Mouse (Mus musculus) hindbrain, embryonic 15.5 days (tissue): Measurements from ENCODE around the gene Mboat1. TPM values are rescaled to one million over a fixed set of nuclear protein-coding genes. Genes with fewer than 3 reads are reported as not detected.

Experiments
- ATAC-seq: fragments of 200-750 bp; cut with Nextera tagmentation; 2 replicates; pipeline ENCODE4 v1.8.0; 2017; ENCODE audit warnings: low read depth, moderate number of reproducible peaks, moderate TSS enrichment; ENCODE audit not compliant: low FRiP score
- H3K27ac ChIP-seq: fragments of 300-500 bp; sonication (generic); replicated peaks from 2 replicates; pipeline ENCODE4 v1.5.1; 2015; ENCODE audit warnings: mild to moderate bottlenecking, inconsistent platforms
- H3K27me3 ChIP-seq: fragments of 300-500 bp; sonication (generic); 2 replicates; pipeline ENCODE4 v1.6.1; 2015; ENCODE audit warnings: control low read depth, inconsistent platforms
- H3K36me3 ChIP-seq: fragments of 300-500 bp; sonication (generic); 2 replicates; pipeline ENCODE4 v1.6.1; 2015; ENCODE audit warnings: control low read depth, inconsistent platforms
- H3K4me1 ChIP-seq: fragments of 300-500 bp; sonication (generic); replicated peaks from 2 replicates; pipeline ENCODE4 v1.6.1; 2015; ENCODE audit warnings: control low read depth, inconsistent platforms
- H3K4me2 ChIP-seq: fragments of 300-500 bp; sonication (generic); 2 replicates; pipeline ENCODE4 v1.6.1; 2015; ENCODE audit warnings: moderate library complexity, mild to moderate bottlenecking, inconsistent platforms
- H3K4me3 ChIP-seq: fragments of 300-500 bp; sonication (generic); 2 replicates; pipeline ENCODE4 v1.5.1; 2015; ENCODE audit warnings: mild to moderate bottlenecking, inconsistent platforms
- H3K9ac ChIP-seq: fragments of 300-500 bp; sonication (generic); 2 replicates; pipeline ENCODE4 v1.6.1; 2015; ENCODE audit warnings: inconsistent platforms
- H3K9me3 ChIP-seq: fragments of 300-500 bp; sonication (generic); 2 replicates; pipeline ENCODE4 v1.6.1; 2016; ENCODE audit warnings: control low read depth, inconsistent platforms
- WGBS: fragments of 180-500 bp; shearing (Covaris S2); methylation state at CpG from one replicate; pipeline ENCODE4 v1.1.7; 2015; 5-methylcytosine and 5-hydroxymethylcytosine counted together
- polyA plus RNA-seq: library from polyadenylated mRNA; unstranded; fragments of >200 nt; fragmentation: Nextera tagmentation; extraction: Ambion mirVana; gene quantifications from 2 replicates; pipeline ENCODE4 v1.2.1, GENCODE M21; 2015

Mboat1 gene
- polyA plus RNA-seq, 1 experiment from 2014 or later: 2.9 TPM

DNA sequence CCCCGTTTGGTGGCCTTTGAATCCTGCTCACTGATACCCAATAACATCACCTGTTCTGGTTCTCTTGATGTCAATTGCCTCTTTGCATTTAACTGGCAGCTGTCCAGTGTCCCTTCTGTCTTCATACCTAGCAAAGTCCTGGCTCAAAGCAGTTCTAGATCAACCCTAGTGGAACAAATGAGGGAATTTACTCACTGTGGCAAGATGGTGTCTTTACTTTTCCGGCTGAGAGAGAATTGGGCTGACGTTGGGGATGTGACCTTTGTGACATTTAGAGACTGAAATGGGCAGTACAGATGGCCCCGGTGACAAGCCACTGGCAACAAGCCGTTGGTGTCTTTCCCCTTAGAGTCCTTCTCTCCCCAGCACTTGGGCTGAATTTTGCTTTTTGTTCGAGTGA lies 118.1 kb downstream of the Mboat1 start:
- Histone ChIP-seq H3K9ac (no peak overlapping the region), H3K4me2 (no peak overlapping the region), H3K27me3 (no peaks in the 10 kb centered on the region), H3K36me3 (no peaks in the 10 kb centered on the region), H3K9me3 (no peaks in the 10 kb centered on the region), H3K27ac (no peak overlapping the region), H3K4me1 (peaks cover 5% of the 10 kb centered on the region; the same call in 1 of the 2 replicates), H3K4me3 (no peak overlapping the region)
- ATAC-seq: no peak
- 57% methylated on average over 6 of the region's 6 CpGs for WGBS

DNA sequence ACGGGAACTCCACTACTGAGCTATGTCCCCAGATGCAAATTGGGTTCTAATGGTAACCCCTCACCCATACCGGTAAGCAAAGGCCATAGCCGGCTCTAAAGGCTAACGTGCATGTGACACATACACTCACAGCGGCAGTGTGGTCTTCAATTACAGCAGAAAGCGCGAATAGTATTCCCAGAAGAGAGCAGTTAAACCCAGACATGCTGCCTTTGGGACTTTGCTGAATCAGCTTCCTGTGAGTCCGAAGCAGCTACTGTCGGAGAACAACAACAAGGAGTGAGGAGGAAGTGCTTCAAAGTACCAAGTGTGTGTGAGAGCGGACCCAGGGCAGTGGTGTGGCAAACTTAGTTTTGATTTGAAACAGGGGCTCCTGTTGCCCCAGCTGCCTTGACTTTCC lies 122.5 kb downstream of the Mboat1 start:
- Histone ChIP-seq H3K9ac (no peak overlapping the region), H3K4me1 (peaks cover 3% of the 10 kb centered on the region; the same call in 1 of the 2 replicates), H3K4me2 (no peak overlapping the region), H3K9me3 (no peaks in the 10 kb centered on the region), H3K27me3 (no peaks in the 10 kb centered on the region), H3K36me3 (no peaks in the 10 kb centered on the region), H3K27ac (no peak overlapping the region), H3K4me3 (no peak overlapping the region)
- WGBS: 61% methylated on average over 10 of the region's 10 CpGs
- ATAC-seq: no peak

DNA sequence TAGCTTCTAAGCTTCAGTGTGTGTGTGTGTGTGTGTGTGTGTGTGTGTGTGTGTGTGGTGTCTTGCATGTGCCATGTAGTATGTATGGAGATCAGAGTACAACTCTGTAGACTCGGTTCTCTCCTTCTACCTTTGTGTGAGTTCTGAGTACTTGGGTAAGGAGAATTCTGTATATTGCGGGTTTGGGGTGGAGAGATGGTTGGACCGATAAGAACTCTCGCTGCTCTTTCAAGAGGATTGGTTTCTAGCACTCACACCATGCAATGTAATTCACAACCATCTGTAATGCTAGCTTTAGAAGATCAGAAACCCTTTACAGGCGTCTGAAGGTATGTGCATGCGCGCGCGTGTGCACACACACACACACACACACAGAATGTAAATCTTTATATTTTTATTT lies 123.0 kb downstream of the Mboat1 start:
- 95% methylated on average over 9 of the region's 9 CpGs for WGBS
- ATAC-seq: no peak

DNA sequence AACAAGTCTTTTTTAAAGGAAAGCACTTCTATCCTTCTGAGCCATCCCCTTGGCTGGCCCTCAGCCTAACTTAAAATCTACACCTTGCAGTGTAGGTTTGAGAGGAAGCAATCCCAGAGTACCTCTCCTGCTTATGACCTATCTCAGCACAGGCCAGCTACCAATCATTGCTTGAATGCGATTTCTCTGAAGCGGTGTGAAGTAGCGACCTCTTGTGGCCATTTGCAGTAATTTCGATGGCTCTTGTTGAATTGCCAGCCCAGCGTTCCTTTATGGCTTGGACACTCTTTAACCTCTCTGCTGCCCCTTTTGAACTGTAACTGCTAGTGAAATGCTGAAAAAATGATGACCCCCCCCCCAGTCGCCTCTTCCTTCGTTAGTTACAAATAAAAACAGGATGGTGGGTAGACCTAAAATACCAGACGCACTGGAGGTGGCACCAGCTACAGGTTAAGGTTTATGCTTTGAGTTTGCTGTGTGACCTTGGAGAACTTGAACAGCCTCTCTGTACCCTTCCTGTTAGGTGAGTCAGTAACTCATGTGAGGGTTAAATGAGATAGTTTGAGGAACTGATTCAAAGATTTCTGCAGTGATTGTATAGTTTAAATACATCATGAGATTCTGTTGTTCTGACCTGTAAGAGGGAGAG lies 123.7 kb downstream of the Mboat1 start:
- H3K4me2 ChIP-seq: no peak overlapping the region
- WGBS: 15% methylated on average over 8 of the region's 8 CpGs
- no peaks in the 10 kb centered on the region for H3K36me3 ChIP-seq

More for the DNA sequence above, 123.0 kb downstream of the Mboat1 start:
- Histone ChIP-seq H3K27ac (no peak overlapping the region), H3K36me3 (no peaks in the 10 kb centered on the region), H3K27me3 (no peaks in the 10 kb centered on the region), H3K4me3 (no peak overlapping the region), H3K9ac (no peak overlapping the region), H3K4me2 (no peak overlapping the region), H3K9me3 (no peaks in the 10 kb centered on the region), H3K4me1 (no peaks in the 10 kb centered on the region; the same call in 1 of the 2 replicates)

DNA sequence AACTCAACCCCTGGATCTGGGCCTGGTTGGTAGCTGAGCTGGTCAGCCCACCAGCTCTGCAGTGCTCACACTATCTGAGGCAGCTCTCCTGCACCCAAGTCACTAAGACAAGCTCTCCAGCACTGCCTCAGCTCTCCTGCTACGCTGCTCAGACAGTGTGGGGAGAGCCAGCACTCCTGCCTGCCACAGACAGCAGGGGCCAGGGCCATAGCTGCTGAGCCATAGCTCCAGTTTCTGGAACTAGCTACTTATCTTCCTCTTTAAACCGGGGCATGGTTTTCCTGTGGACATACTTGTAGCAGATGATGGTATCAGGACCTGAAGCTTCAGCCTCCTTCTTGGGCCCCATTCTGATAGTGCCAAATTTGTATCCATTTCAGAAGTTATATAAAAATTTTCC lies 127.4 kb downstream of the Mboat1 start:
- Histone ChIP-seq H3K9ac (no peak overlapping the region), H3K9me3 (no peaks in the 10 kb centered on the region), H3K27ac (no peak overlapping the region), H3K4me1 (no peaks in the 10 kb centered on the region; the same call in 1 of the 2 replicates), H3K27me3 (no peaks in the 10 kb centered on the region), H3K4me3 (no peak overlapping the region), H3K36me3 (no peaks in the 10 kb centered on the region), H3K4me2 (no peak overlapping the region)
- ATAC-seq: no peak
- 76% methylated on average over 2 of the region's 2 CpGs for WGBS

More for the DNA sequence above, 123.7 kb downstream of the Mboat1 start:
- H3K4me3 ChIP-seq: no peak overlapping the region
- ATAC-seq: peak; percentile 74
- H3K9ac ChIP-seq: no peak overlapping the region
- H3K27me3 ChIP-seq: no peaks in the 10 kb centered on the region
- H3K9me3 ChIP-seq: no peaks in the 10 kb centered on the region
- H3K27ac ChIP-seq: no peak overlapping the region
- H3K4me1 ChIP-seq: no peaks in the 10 kb centered on the region; the same call in 1 of the 2 replicates

DNA sequence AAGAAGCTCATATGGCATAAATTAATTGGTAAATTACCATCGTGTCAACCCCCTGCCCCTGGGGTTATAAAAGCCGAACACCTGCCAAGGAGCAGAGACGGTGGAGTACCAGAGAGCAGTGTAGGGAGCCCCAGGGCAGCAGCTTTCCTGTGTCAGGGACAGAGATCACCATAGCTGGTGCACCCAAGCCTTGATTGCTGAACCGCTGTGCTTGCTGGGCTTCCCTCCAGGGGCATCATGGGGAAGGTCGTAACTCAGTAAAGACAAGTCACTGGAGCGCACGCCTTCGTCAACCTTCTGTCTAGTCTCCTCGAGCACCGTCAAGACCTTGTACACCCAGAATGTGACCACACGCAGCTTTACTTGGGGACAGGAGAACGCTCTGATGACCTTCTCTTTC lies 128.0 kb downstream of the Mboat1 start:
- Histone ChIP-seq H3K36me3 (no peaks in the 10 kb centered on the region), H3K4me1 (no peaks in the 10 kb centered on the region; the same call in 1 of the 2 replicates), H3K4me2 (no peak overlapping the region), H3K9ac (no peak overlapping the region), H3K4me3 (no peak overlapping the region), H3K27me3 (no peaks in the 10 kb centered on the region), H3K27ac (no peak overlapping the region), H3K9me3 (no peaks in the 10 kb centered on the region)
- ATAC-seq: peak; percentile 45; the same call in 1 of the 2 replicates
- 60% methylated on average over 12 of the region's 12 CpGs for WGBS

DNA sequence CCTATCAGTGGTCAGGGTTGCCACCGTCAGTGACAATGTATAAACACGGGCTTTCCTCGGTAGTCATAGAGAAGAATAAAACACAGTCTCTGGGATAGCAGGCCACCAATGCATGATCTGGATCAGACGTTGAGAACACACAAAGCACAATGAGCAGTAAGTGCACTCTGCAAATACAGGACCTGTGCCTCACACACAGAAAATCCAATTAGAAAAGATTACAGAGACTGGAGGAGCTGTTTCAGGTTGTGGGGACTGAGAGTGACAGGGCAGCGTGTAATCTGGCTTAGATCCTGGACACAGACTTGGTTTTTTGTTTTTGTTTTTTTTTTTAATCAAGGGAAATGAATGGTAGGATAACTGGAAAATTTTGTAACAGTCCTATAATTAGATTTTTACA lies 128.5 kb downstream of the Mboat1 start:
- Histone ChIP-seq H3K9me3 (no peaks in the 10 kb centered on the region), H3K27ac (no peak overlapping the region), H3K36me3 (no peaks in the 10 kb centered on the region), H3K27me3 (no peaks in the 10 kb centered on the region), H3K4me1 (no peaks in the 10 kb centered on the region; the same call in 1 of the 2 replicates), H3K4me2 (no peak overlapping the region), H3K4me3 (no peak overlapping the region), H3K9ac (no peak overlapping the region)
- ATAC-seq: no peak
- WGBS: 79% methylated on average over 5 of the region's 5 CpGs

DNA sequence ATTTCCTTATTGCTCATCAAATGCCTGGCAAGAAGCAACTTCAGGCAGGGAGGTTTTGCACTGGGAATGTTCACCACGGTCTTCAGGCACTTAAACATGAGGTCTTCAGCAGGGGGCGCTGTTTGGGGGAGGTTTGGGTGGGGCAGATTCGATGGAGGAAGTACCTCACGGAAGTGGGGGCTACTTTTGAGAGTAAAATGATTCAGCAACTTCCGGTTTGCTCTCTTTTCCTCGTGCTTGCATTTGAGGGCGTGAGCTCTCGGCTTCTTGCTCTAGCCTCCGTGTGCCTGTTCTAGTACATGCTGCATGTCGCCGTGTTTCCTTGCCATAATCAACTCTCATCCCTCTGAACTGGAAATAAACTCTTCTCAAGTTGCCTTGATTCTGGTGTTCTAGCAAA lies 129.7 kb downstream of the Mboat1 start:
- Histone ChIP-seq H3K4me3 (no peak overlapping the region), H3K27me3 (no peaks in the 10 kb centered on the region), H3K36me3 (no peaks in the 10 kb centered on the region), H3K9me3 (no peaks in the 10 kb centered on the region), H3K4me2 (no peak overlapping the region), H3K4me1 (no peaks in the 10 kb centered on the region), H3K9ac (no peak overlapping the region), H3K27ac (no peak overlapping the region)
- no peak for ATAC-seq
- WGBS: 90% methylated on average over 11 of the region's 11 CpGs

DNA sequence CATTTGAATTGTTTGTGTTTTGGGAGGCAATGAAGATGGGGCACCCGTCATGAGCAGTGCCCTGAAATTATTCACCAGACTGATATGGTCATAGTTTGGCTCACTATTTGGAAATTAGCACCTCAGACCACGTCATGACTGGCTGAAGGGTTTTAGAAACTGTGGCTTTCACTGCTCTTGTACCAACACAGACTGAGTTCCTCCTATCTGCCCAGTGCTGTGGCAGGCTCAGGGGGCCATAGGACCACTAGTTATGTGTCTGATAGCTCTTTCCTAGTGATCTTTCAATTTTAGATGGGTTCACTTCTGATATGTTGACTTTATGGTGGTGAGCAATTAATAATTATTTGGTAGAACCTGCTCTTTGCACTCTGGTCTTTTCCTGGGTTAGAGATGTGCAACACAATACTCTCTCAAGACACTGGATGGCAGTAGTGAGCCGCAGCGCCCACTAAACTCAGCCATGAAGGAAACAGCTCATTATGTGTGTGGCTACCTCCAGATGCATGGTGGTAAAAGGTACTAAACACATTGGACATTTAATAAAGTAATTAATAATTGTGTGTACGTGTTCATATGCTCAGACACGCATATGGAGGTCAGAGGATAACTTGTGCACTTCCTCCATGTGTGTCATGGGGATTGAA lies 135.9 kb downstream of the Mboat1 start:
- Histone ChIP-seq H3K27me3 (no peaks in the 10 kb centered on the region), H3K36me3 (no peaks in the 10 kb centered on the region), H3K9ac (no peak overlapping the region), H3K4me2 (no peak overlapping the region), H3K4me1 (no peaks in the 10 kb centered on the region), H3K27ac (no peak overlapping the region), H3K4me3 (no peak overlapping the region), H3K9me3 (no peaks in the 10 kb centered on the region)
- peak; percentile 65 for ATAC-seq
- 16% methylated on average over 6 of the region's 6 CpGs for whole genome bisulfite sequencing

Other genes starting within 250 kb of the Mboat1 start
- gene E2f3, start 150.4 kb upstream of the Mboat1 start, polyA plus RNA-seq: 5.4 and 5.5 TPM in 2 replicates
- gene Agtr1a, start 200.0 kb downstream of the Mboat1 start, polyA plus RNA-seq: 1.6 TPM in 2 replicates